Mouse (Mus musculus) midbrain, embryonic 13.5 days (tissue): ENCODE measurements around the gene Mcrip1. TPM values are rescaled to one million over a fixed set of nuclear protein-coding genes. Genes with fewer than 3 reads are reported as not detected.
A peak's percentile ranks its signal among the peaks of the same experiment; 100 is the strongest.
"Not testable (repeated sequence)": the region's sequence is repeated elsewhere in the genome, so short reads cannot be mapped to it uniquely, and the experiment has no call there.

Experiments
- ATAC-seq: fragments of 200-750 bp; cut with Nextera tagmentation; 2 replicates; pipeline ENCODE4 v1.8.0; 2017; ENCODE audit warnings: mild to moderate bottlenecking, moderate TSS enrichment, moderate library complexity
- H3K27ac ChIP-seq: fragments of 300-500 bp; sonication (generic); 2 replicates; pipeline ENCODE4 v1.5.1; 2015; ENCODE audit warnings: inconsistent platforms, mild to moderate bottlenecking, moderate library complexity
- H3K27me3 ChIP-seq: fragments of 300-500 bp; sonication (generic); 2 replicates; pipeline ENCODE4 v1.6.1; 2015; ENCODE audit warnings: mild to moderate bottlenecking, inconsistent platforms
- H3K36me3 ChIP-seq: fragments of 300-500 bp; sonication (generic); 2 replicates; pipeline ENCODE4 v1.6.1; 2015; ENCODE audit warnings: mild to moderate bottlenecking, inconsistent platforms
- H3K4me1 ChIP-seq: fragments of 300-500 bp; sonication (generic); replicated peaks from 2 replicates; pipeline ENCODE4 v1.6.1; 2015; ENCODE audit warnings: inconsistent platforms
- H3K4me2 ChIP-seq: fragments of 300-500 bp; sonication (generic); replicated peaks from 2 replicates; pipeline ENCODE4 v1.6.1; 2015; ENCODE audit warnings: moderate library complexity, mild to moderate bottlenecking, inconsistent platforms
- H3K4me3 ChIP-seq: fragments of 300-500 bp; sonication (generic); replicated peaks from 2 replicates; pipeline ENCODE4 v1.5.1; 2015; ENCODE audit warnings: mild to moderate bottlenecking, inconsistent platforms
- H3K9ac ChIP-seq: fragments of 300-500 bp; sonication (generic); replicated peaks from 2 replicates; pipeline ENCODE4 v1.6.1; 2015; ENCODE audit warnings: mild to moderate bottlenecking, inconsistent platforms
- H3K9me3 ChIP-seq: fragments of 300-500 bp; sonication (generic); 2 replicates; pipeline ENCODE4 v1.6.1; 2016; ENCODE audit warnings: mild to moderate bottlenecking, inconsistent platforms
- WGBS: fragments of 180-500 bp; shearing (Covaris S2); methylation state at CpG from one replicate; pipeline ENCODE4 v1.1.7; 2015; 5-methylcytosine and 5-hydroxymethylcytosine counted together
- polyA plus RNA-seq: library from polyadenylated mRNA; unstranded; fragments of >200 nt; fragmentation: Nextera tagmentation; extraction: Ambion mirVana; gene quantifications from 2 replicates; pipeline ENCODE4 v1.2.1, GENCODE M21; 2015

Mcrip1 gene
- polyA plus RNA-seq, 1 experiment from 2014 or later, result 240 TPM

GRCm38 (mm10) chr11:120572752-120573584, 23.4 kb upstream of the Mcrip1 start, which contains the start of gene P4hb:
TSS of gene P4hb (minus strand) at chr11:120573253.
- peak; percentile 98 for ATAC-seq
- Histone ChIP-seq H3K4me3 (peak within 1 kb of the TSS; percentile 90), H3K4me1 (peaks cover 28% of the 10 kb centered on the region), H3K9ac (peak within 1 kb of the TSS; percentile 83), H3K4me2 (peak within 1 kb of the TSS; percentile 91), H3K9me3 (no peaks in the 10 kb centered on the region), H3K36me3 (peaks cover 42% of the 10 kb centered on the region), H3K27me3 (no peaks in the 10 kb centered on the region), H3K27ac (peak within 1 kb of the TSS; percentile 88)
- WGBS, result under 1% methylated on average over 93 of the region's 94 CpGs

GRCm38 (mm10) chr11:120572417-120572751, 22.9 kb upstream of the Mcrip1 start:
- Histone ChIP-seq H3K27ac (peak overlapping the region; percentile 88), H3K36me3 (peaks cover 42% of the 10 kb centered on the region), H3K9ac (peak overlapping the region; percentile 83), H3K4me2 (peak overlapping the region; percentile 91), H3K27me3 (no peaks in the 10 kb centered on the region), H3K4me3 (peak overlapping the region; percentile 90), H3K9me3 (no peaks in the 10 kb centered on the region), H3K4me1 (peaks cover 28% of the 10 kb centered on the region)
- whole genome bisulfite sequencing, result under 1% methylated on average over 22 of the region's 24 CpGs
- ATAC-seq, result peak; percentile 53

GRCm38 (mm10) chr11:120571754-120572416, 22.4 kb upstream of the Mcrip1 start:
- WGBS, result 17% methylated on average over 11 of the region's 11 CpGs
- Histone ChIP-seq H3K4me3 (peak overlapping the region; percentile 90), H3K4me2 (peak overlapping the region; percentile 91), H3K9me3 (no peaks in the 10 kb centered on the region), H3K27me3 (no peaks in the 10 kb centered on the region), H3K36me3 (peaks cover 43% of the 10 kb centered on the region), H3K27ac (peak overlapping the region; percentile 88; the same call in 1 of the 2 replicates), H3K9ac (peak overlapping the region; percentile 83), H3K4me1 (peaks cover 28% of the 10 kb centered on the region)
- no peak for ATAC-seq

GRCm38 (mm10) chr11:120571122-120571521, 21.6 kb upstream of the Mcrip1 start:
- no peaks in the 10 kb centered on the region for H3K9me3 ChIP-seq
- H3K36me3 ChIP-seq, result peaks cover 50% of the 10 kb centered on the region
- peak overlapping the region; percentile 91 for H3K4me2 ChIP-seq
- no peak overlapping the region for H3K27ac ChIP-seq
- ATAC-seq, result no peak
- no peaks in the 10 kb centered on the region for H3K27me3 ChIP-seq
- peaks cover 28% of the 10 kb centered on the region for H3K4me1 ChIP-seq
- WGBS, result 89% methylated on average over 3 of the region's 3 CpGs
- peak overlapping the region; percentile 90 for H3K4me3 ChIP-seq
- peak overlapping the region; percentile 83 for H3K9ac ChIP-seq

DNA sequence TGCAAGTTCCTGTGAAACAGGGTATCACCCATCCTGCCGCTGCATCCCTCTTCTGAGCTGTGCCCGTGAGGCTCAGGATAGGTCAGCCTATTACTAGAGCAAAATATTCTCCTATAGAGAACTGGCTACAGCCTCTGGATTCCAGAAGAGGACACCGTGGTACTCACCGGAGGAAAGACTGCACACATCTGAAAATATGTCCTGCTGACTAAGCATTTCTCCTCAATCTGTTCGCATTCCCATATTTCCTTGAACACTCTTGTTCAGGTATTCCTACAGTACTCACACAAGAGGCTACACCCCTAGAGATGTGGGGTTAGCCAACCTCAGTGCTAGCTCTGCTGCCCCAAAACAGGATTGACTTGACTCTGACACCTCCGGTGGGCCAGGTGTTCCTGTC, 18.8 kb upstream of the Mcrip1 start:
- 95% methylated on average over 6 of the region's 6 CpGs for WGBS
- Histone ChIP-seq H3K4me2 (no peak overlapping the region), H3K4me1 (peaks cover 14% of the 10 kb centered on the region), H3K9me3 (no peaks in the 10 kb centered on the region), H3K36me3 (peaks cover 78% of the 10 kb centered on the region), H3K9ac (no peak overlapping the region), H3K27ac (no peak overlapping the region), H3K4me3 (no peak overlapping the region), H3K27me3 (no peaks in the 10 kb centered on the region)
- no peak for ATAC-seq

- H3K27ac ChIP-seq, result no peak overlapping the region
- peaks cover 95% of the 10 kb centered on the region for H3K36me3 ChIP-seq
- H3K27me3 ChIP-seq, result no peaks in the 10 kb centered on the region
- ATAC-seq, result no peak
- H3K9me3 ChIP-seq, result no peaks in the 10 kb centered on the region
- no peak overlapping the region for H3K4me3 ChIP-seq
- H3K9ac ChIP-seq, result no peak overlapping the region
- no peak overlapping the region for H3K4me2 ChIP-seq
- no peaks in the 10 kb centered on the region for H3K4me1 ChIP-seq
- WGBS, result 90% methylated on average over 9 of the region's 9 CpGs
Measured at GRCm38 (mm10) chr11:120565114-120565513, 15.6 kb upstream of the Mcrip1 start.

DNA sequence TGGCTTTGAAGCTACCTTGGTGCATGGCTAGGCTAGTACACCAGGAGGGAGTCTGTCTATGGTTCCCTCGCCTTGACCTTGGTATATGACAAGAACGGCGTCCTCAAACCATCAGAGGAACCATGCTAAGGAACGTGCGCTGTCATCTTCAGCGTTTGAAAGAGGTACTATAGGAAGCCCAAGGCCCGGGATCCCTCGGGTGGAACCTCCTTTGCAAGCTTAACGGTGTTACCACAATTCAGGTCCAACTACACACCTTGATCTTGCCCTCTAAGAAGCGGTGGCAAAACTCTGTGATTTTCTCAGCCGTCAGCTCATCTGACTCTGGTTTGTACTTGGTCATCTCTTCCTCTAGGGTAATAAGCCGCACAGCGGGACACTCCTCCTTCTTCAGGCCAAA, 13.4 kb upstream of the Mcrip1 start:
- Histone ChIP-seq H3K27me3 (no peaks in the 10 kb centered on the region), H3K4me1 (no peaks in the 10 kb centered on the region), H3K4me3 (no peak overlapping the region), H3K27ac (no peak overlapping the region), H3K9me3 (no peaks in the 10 kb centered on the region), H3K36me3 (peaks cover 92% of the 10 kb centered on the region), H3K9ac (no peak overlapping the region), H3K4me2 (no peak overlapping the region)
- no peak for ATAC-seq
- 97% methylated on average over 13 of the region's 13 CpGs for WGBS

GRCm38 (mm10) chr11:120560952-120561728, 11.6 kb upstream of the Mcrip1 start:
- H3K9ac ChIP-seq, result no peak overlapping the region
- H3K4me1 ChIP-seq, result no peaks in the 10 kb centered on the region
- ATAC-seq, result no peak
- 96% methylated on average over 13 of the region's 13 CpGs for WGBS
- peaks cover 74% of the 10 kb centered on the region for H3K36me3 ChIP-seq
- H3K27ac ChIP-seq, result no peak overlapping the region
- H3K9me3 ChIP-seq, result no peaks in the 10 kb centered on the region
- no peak overlapping the region for H3K4me3 ChIP-seq
- H3K27me3 ChIP-seq, result no peaks in the 10 kb centered on the region
- no peak overlapping the region for H3K4me2 ChIP-seq

DNA sequence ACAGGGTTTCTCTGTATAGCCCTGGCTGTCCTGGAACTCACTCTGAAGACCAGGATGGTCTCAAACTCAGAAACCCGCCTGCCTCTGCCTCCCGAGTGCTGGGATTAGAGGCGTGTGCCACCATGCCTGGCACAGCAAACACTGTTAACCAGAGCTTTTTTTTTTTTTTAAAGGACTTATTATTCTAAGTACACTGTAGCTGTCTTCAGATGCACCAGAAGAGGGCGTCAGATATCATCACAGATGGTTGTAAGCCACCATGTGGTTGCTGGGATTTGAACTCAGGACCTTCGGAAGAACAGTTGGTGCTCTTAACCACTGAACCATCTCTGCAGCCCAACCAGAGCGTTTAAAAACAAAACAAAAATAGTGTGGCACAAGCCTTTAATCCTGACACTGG, 9.3 kb upstream of the Mcrip1 start:
- not testable (repeated sequence) for H3K27ac ChIP-seq, H3K4me2 ChIP-seq, H3K27me3 ChIP-seq, H3K9ac ChIP-seq, H3K9me3 ChIP-seq, H3K4me1 ChIP-seq, H3K4me3 ChIP-seq, ATAC-seq
- peaks cover 52% of the 10 kb centered on the region for H3K36me3 ChIP-seq
- 91% methylated on average over 6 of the region's 6 CpGs for WGBS

DNA sequence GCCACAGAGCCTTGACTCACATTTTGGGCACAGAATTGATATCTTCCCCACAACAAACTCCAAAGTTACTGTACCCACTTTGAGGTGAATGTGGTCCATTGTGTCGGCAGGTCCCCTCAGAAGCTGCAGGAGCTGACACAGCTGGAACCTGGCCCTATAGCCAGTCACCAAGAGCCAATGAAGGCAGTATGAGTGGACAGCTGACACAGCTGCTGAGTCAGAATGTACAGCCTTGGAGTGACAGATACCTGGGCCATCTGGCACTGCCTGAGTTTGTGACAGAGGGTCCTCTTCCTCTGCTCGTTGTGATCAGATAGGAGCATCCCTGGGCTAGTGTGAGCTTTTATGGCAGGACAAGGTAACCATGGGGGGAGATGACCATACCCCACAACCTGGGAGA, 5.7 kb upstream of the Mcrip1 start:
- no peak overlapping the region for H3K4me3 ChIP-seq
- H3K36me3 ChIP-seq, result peaks cover 16% of the 10 kb centered on the region
- no peak overlapping the region for H3K9ac ChIP-seq
- 88% methylated on average over 2 of the region's 2 CpGs for WGBS
- no peaks in the 10 kb centered on the region for H3K9me3 ChIP-seq
- no peak overlapping the region for H3K4me2 ChIP-seq
- no peak overlapping the region for H3K27ac ChIP-seq
- no peak for ATAC-seq
- H3K4me1 ChIP-seq, result peaks cover 3% of the 10 kb centered on the region
- no peaks in the 10 kb centered on the region for H3K27me3 ChIP-seq

DNA sequence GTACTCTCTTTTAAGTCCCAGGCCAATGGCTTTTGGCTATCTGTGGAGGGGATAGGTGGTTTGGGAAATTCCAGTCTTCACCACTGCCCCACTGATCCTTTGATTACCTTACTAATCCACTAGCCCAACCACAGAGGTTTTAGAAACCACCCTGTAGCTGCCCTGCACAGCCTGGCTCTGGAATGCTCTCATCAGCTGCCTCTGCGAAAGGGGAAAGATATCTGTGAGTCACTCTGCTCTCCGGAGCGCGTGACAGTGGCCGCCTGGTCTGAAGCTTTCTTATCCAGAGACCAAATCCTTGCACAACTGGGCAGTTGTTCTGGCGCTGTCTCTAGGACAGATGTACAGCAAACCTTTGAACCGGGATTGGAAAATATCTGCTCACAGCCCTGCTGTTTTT, 5.3 kb upstream of the Mcrip1 start:
- Histone ChIP-seq H3K9me3 (no peaks in the 10 kb centered on the region), H3K36me3 (peaks cover 12% of the 10 kb centered on the region), H3K4me3 (no peak overlapping the region), H3K27me3 (no peaks in the 10 kb centered on the region), H3K4me1 (peaks cover 7% of the 10 kb centered on the region), H3K9ac (no peak overlapping the region), H3K4me2 (no peak overlapping the region), H3K27ac (no peak overlapping the region)
- ATAC-seq, result no peak
- 82% methylated on average over 7 of the region's 7 CpGs for WGBS

GRCm38 (mm10) chr11:120552736-120553135, 3.2 kb upstream of the Mcrip1 start:
- no peaks in the 10 kb centered on the region for H3K9me3 ChIP-seq
- no peak overlapping the region for H3K27ac ChIP-seq
- H3K36me3 ChIP-seq, result no peaks in the 10 kb centered on the region
- no peak overlapping the region for H3K4me2 ChIP-seq
- H3K4me1 ChIP-seq, result peaks cover 21% of the 10 kb centered on the region
- H3K27me3 ChIP-seq, result no peaks in the 10 kb centered on the region
- 75% methylated on average over 5 of the region's 5 CpGs for WGBS
- no peak overlapping the region for H3K4me3 ChIP-seq
- no peak for ATAC-seq
- no peak overlapping the region for H3K9ac ChIP-seq
